Mouse (Mus musculus): ENCODE data around the gene Trp53rka. TPM values are rescaled to one million over a fixed set of nuclear protein-coding genes. Genes with fewer than 3 reads are reported as not detected.
"Not testable (repeated sequence)": the region's sequence is repeated elsewhere in the genome, so short reads cannot be mapped to it uniquely, and the experiment has no call there.

The Trp53rka gene
- polyA plus RNA-seq, 1 experiment from 2014 or later, result 27.5 TPM

GRCm38 (mm10) chr2:165512870-165513600, 19.9 kb upstream of the Trp53rka start:
- H3K4me1 ChIP-seq (replicated peaks; ENCODE audit: insufficient read depth, low read length), result peaks cover 11% of the 10 kb centered on the region
- WGBS, result 15% methylated on average over 11 of the region's 11 CpGs
- TF ChIP-seq CTCF (IDR thresholded peaks at IDR 0.05; ENCODE audit: low read depth), result no peak
- H3K4me2 ChIP-seq (ENCODE audit: low read length), result peak overlapping the region; percentile 7; the same call in 1 of the 2 replicates
- DNase-seq (ENCODE audit: low spot score), result peak; percentile 76
- H3K9ac ChIP-seq (ENCODE audit: low read depth, low read length), result 0 out of 2 replicates have a peak overlapping the region, but pooled peaks have one; percentile 24
- ATAC-seq (replicated peaks; ENCODE audit: low FRiP score, low read depth), result peak; percentile 61
- H3K36me3 ChIP-seq (ENCODE audit: insufficient read depth, low read length), result 0 out of 2 replicates have a peak, but pooled peaks cover 7% of the 10 kb centered on the region
- peak overlapping the region; percentile 42; the same call in 1 of the 2 replicates for H3K27ac ChIP-seq
- no peaks in the 10 kb centered on the region for H3K27me3 ChIP-seq (ENCODE audit: insufficient read depth, low read length)
- H3K4me3 ChIP-seq (replicated peaks; ENCODE audit: low read depth, low read length), result no peak overlapping the region
- H3K9me3 ChIP-seq (replicated peaks; ENCODE audit: low read length), result no peaks in the 10 kb centered on the region

GRCm38 (mm10) chr2:165512426-165512825, 19.3 kb upstream of the Trp53rka start:
- Histone ChIP-seq H3K4me1 (replicated peaks; ENCODE audit: insufficient read depth, low read length) (peaks cover 11% of the 10 kb centered on the region), H3K36me3 (ENCODE audit: insufficient read depth, low read length) (0 out of 2 replicates have a peak, but pooled peaks cover 7% of the 10 kb centered on the region), H3K27me3 (ENCODE audit: insufficient read depth, low read length) (no peaks in the 10 kb centered on the region), H3K4me2 (ENCODE audit: low read length) (peak overlapping the region; percentile 7; the same call in 1 of the 2 replicates), H3K9ac (ENCODE audit: low read depth, low read length) (no peak overlapping the region), H3K9me3 (replicated peaks; ENCODE audit: low read length) (no peaks in the 10 kb centered on the region), H3K4me3 (replicated peaks; ENCODE audit: low read depth, low read length) (no peak overlapping the region), H3K27ac (peak overlapping the region; percentile 42; the same call in 1 of the 2 replicates)
- no peak for TF ChIP-seq CTCF (IDR thresholded peaks at IDR 0.05; ENCODE audit: low read depth)
- peak; percentile 77 for DNase-seq (ENCODE audit: low spot score)
- 12% methylated on average over 7 of the region's 7 CpGs for WGBS
- 0 out of 2 replicates have a peak, but pooled peaks have one; percentile 19 for ATAC-seq (replicated peaks; ENCODE audit: low FRiP score, low read depth)

- not testable (repeated sequence) for ATAC-seq (replicated peaks; ENCODE audit: low FRiP score, low read depth); H3K27ac ChIP-seq; H3K9me3 ChIP-seq (replicated peaks; ENCODE audit: low read length); H3K9ac ChIP-seq (ENCODE audit: low read depth, low read length); H3K4me3 ChIP-seq (replicated peaks; ENCODE audit: low read depth, low read length); H3K36me3 ChIP-seq (ENCODE audit: insufficient read depth, low read length); H3K27me3 ChIP-seq (ENCODE audit: insufficient read depth, low read length); H3K4me2 ChIP-seq (ENCODE audit: low read length)
- WGBS, result 80% methylated on average over 4 of the region's 4 CpGs
- peaks cover 11% of the 10 kb centered on the region for H3K4me1 ChIP-seq (replicated peaks; ENCODE audit: insufficient read depth, low read length)
- peak; percentile 16 for DNase-seq (ENCODE audit: low spot score)
- TF ChIP-seq CTCF (IDR thresholded peaks at IDR 0.05; ENCODE audit: low read depth), result peak; percentile 18; the same call in 1 of the 2 replicates
Measured at GRCm38 (mm10) chr2:165511530-165511929, 18.4 kb upstream of the Trp53rka start.

GRCm38 (mm10) chr2:165510914-165511458, 17.9 kb upstream of the Trp53rka start:
- H3K27ac ChIP-seq; H3K9ac ChIP-seq (ENCODE audit: low read depth, low read length); H3K4me3 ChIP-seq (replicated peaks; ENCODE audit: low read depth, low read length); DNase-seq (ENCODE audit: low spot score); ATAC-seq (replicated peaks; ENCODE audit: low FRiP score, low read depth); H3K4me2 ChIP-seq (ENCODE audit: low read length); H3K9me3 ChIP-seq (replicated peaks; ENCODE audit: low read length); H3K27me3 ChIP-seq (ENCODE audit: insufficient read depth, low read length); H3K36me3 ChIP-seq (ENCODE audit: insufficient read depth, low read length): not testable (repeated sequence)
- WGBS, result 57% methylated on average over 2 of the region's 2 CpGs
- peaks cover 11% of the 10 kb centered on the region for H3K4me1 ChIP-seq (replicated peaks; ENCODE audit: insufficient read depth, low read length)

- Histone ChIP-seq H3K9me3 (replicated peaks; ENCODE audit: low read length) (no peaks in the 10 kb centered on the region), H3K27ac (no peak overlapping the region), H3K4me2 (ENCODE audit: low read length) (no peak overlapping the region), H3K4me1 (replicated peaks; ENCODE audit: insufficient read depth, low read length) (peaks cover 11% of the 10 kb centered on the region), H3K4me3 (replicated peaks; ENCODE audit: low read depth, low read length) (no peak overlapping the region), H3K9ac (ENCODE audit: low read depth, low read length) (no peak overlapping the region), H3K36me3 (ENCODE audit: insufficient read depth, low read length) (0 out of 2 replicates have a peak, but pooled peaks cover 7% of the 10 kb centered on the region), H3K27me3 (ENCODE audit: insufficient read depth, low read length) (no peaks in the 10 kb centered on the region)
- ATAC-seq (replicated peaks; ENCODE audit: low FRiP score, low read depth), result no peak
- no peak for TF ChIP-seq CTCF (IDR thresholded peaks at IDR 0.05; ENCODE audit: low read depth)
- 29% methylated on average over 5 of the region's 5 CpGs for WGBS
- DNase-seq (ENCODE audit: low spot score), result no peak
Measured at GRCm38 (mm10) chr2:165510466-165510865, 17.3 kb upstream of the Trp53rka start.

- no peak for DNase-seq (ENCODE audit: low spot score)
- no peak for TF ChIP-seq CTCF (IDR thresholded peaks at IDR 0.05; ENCODE audit: low read depth)
- Histone ChIP-seq H3K9ac (ENCODE audit: low read depth, low read length) (no peak overlapping the region), H3K4me3 (replicated peaks; ENCODE audit: low read depth, low read length) (no peak overlapping the region), H3K27ac (no peak overlapping the region), H3K4me1 (replicated peaks; ENCODE audit: insufficient read depth, low read length) (peaks cover 11% of the 10 kb centered on the region), H3K36me3 (ENCODE audit: insufficient read depth, low read length) (0 out of 2 replicates have a peak, but pooled peaks cover 3% of the 10 kb centered on the region), H3K27me3 (ENCODE audit: insufficient read depth, low read length) (no peaks in the 10 kb centered on the region), H3K9me3 (replicated peaks; ENCODE audit: low read length) (no peaks in the 10 kb centered on the region), H3K4me2 (ENCODE audit: low read length) (no peak overlapping the region)
- ATAC-seq (replicated peaks; ENCODE audit: low FRiP score, low read depth), result no peak
- WGBS, result 42% methylated on average over 9 of the region's 9 CpGs
Measured at GRCm38 (mm10) chr2:165509686-165510085, 16.6 kb upstream of the Trp53rka start.
